14 mouse cellular contexts compared by ENCODE assay signal in genomic region chr6:66921755-66922154, GRCm38 (mm10).
"Had no signal": no experiment of that assay in that cellular context is flagged by ENCODE, and none has a peak within 500 bp of the region (broad histone marks: within the 10 kb centered on the region; RNA-seq: fewer than 3 reads in every experiment).

No protein-coding gene starts in this region.

- H3K9ac ChIP-seq: limb, embryonic 15.5 days; liver, embryonic 12.5 days; neural tube, embryonic 12.5 days; stomach, embryonic 15.5 days had no signal

- H3K4me3 ChIP-seq: limb, embryonic 15.5 days; liver, embryonic 12.5 days; midbrain, embryonic 10.5 days; myocyte; neural tube, embryonic 12.5 days; stomach, embryonic 15.5 days had no signal

- H3K27ac ChIP-seq: limb, embryonic 15.5 days; liver, embryonic 12.5 days; midbrain, embryonic 10.5 days; neural tube, embryonic 12.5 days; stomach, embryonic 15.5 days had no signal

- H3K4me1 ChIP-seq: liver, embryonic 12.5 days; midbrain, embryonic 10.5 days; neural tube, embryonic 12.5 days; stomach, embryonic 15.5 days had no signal

- H3K27me3 ChIP-seq: limb, embryonic 15.5 days; liver, embryonic 12.5 days; neural tube, embryonic 12.5 days; stomach, embryonic 15.5 days had no signal

- DNase-seq: kidney, adult 18-20 months; kidney, postnatal 14 days; lung, postnatal 4 days; midbrain, embryonic 14.5 days; retina, postnatal 1 day; right cerebral cortex, postnatal 14 days; thymus, postnatal 36 days had no signal

- H3K4me2 ChIP-seq: limb, embryonic 15.5 days; liver, embryonic 12.5 days; neural tube, embryonic 12.5 days; stomach, embryonic 15.5 days had no signal

- H3K36me3 ChIP-seq: limb, embryonic 15.5 days; liver, embryonic 12.5 days; midbrain, embryonic 10.5 days; neural tube, embryonic 12.5 days; stomach, embryonic 15.5 days had no signal

- ATAC-seq: liver, embryonic 12.5 days; lung, postnatal 0 days had no signal

- H3K9me3 ChIP-seq: limb, embryonic 15.5 days; liver, embryonic 12.5 days; midbrain, embryonic 10.5 days; neural tube, embryonic 12.5 days; stomach, embryonic 15.5 days had no signal
